Mouse (Mus musculus) bone marrow macrophage, adult 2 months (primary cell): ENCODE measurements around the gene Tshz3. TPM values are rescaled to one million over a fixed set of nuclear protein-coding genes. Genes with fewer than 3 reads are reported as not detected.

Experiments
- H3K27ac ChIP-seq: 2 replicates; pipeline ENCODE4 v1.5.1; 2012; ENCODE audit warnings: low read depth, low read length; ENCODE audit not compliant: insufficient read depth
- H3K4me1 ChIP-seq: 2 replicates; pipeline ENCODE4 v1.6.1; 2012; ENCODE audit warnings: low read length; ENCODE audit not compliant: control insufficient read depth, insufficient read depth
- H3K4me3 ChIP-seq: 2 replicates; pipeline ENCODE4 v1.5.1; 2012; ENCODE audit warnings: mild to moderate bottlenecking, low read length, moderate library complexity; ENCODE audit not compliant: insufficient read depth
- CTCF ChIP-seq: IDR thresholded peaks from 2 replicates; pipeline ENCODE4 v1.5.1; 2012; ENCODE audit warnings: low read depth, mild to moderate bottlenecking, low read length, moderate library complexity
- POLR2A ChIP-seq: IDR thresholded peaks from 2 replicates; pipeline ENCODE4 v1.6.1; 2012; ENCODE audit warnings: mild to moderate bottlenecking, low read depth, low read length, borderline replicate concordance
- polyA plus RNA-seq: library from polyadenylated mRNA; stranded (reverse); fragments of >200 nt; gene quantifications from 2 replicates; pipeline ENCODE4 v1.2.4, GENCODE M21; 2012; ENCODE audit not compliant: missing spikeins, insufficient read depth, insufficient read length

The Tshz3 gene
- polyA plus RNA-seq, 1 experiment, result 0.21 TPM

- Histone ChIP-seq H3K27ac (no peak overlapping the region), H3K4me1 (no peaks in the 10 kb centered on the region), H3K4me3 (no peak overlapping the region)
- TF ChIP-seq CTCF (no peak), POLR2A (no peak)
Measured at GRCm38 (mm10) chr7:36773086-36773485, 75.2 kb downstream of the Tshz3 start.

- H3K4me1 ChIP-seq, result no peaks in the 10 kb centered on the region
- no peak overlapping the region for H3K4me3 ChIP-seq
- TF ChIP-seq CTCF (no peak), POLR2A (no peak)
- H3K27ac ChIP-seq, result no peak overlapping the region
Measured at GRCm38 (mm10) chr7:36776956-36777355, 79.0 kb downstream of the Tshz3 start.

GRCm38 (mm10) chr7:36778456-36778855 lies 80.5 kb downstream of the Tshz3 start:
- TF ChIP-seq CTCF, result no peak
- Histone ChIP-seq H3K4me1 (no peaks in the 10 kb centered on the region), H3K27ac (no peak overlapping the region), H3K4me3 (no peak overlapping the region)

GRCm38 (mm10) chr7:36784243-36784773 lies 86.4 kb downstream of the Tshz3 start:
- H3K4me1 ChIP-seq, result no peaks in the 10 kb centered on the region
- no peak overlapping the region for H3K27ac ChIP-seq
- H3K4me3 ChIP-seq, result no peak overlapping the region
- TF ChIP-seq CTCF (no peak), POLR2A (no peak)

GRCm38 (mm10) chr7:36786713-36787421 lies 88.9 kb downstream of the Tshz3 start:
- Histone ChIP-seq H3K4me1 (no peaks in the 10 kb centered on the region), H3K4me3 (no peak overlapping the region), H3K27ac (no peak overlapping the region)
- TF ChIP-seq CTCF (no peak), POLR2A (no peak)

- no peak overlapping the region for H3K4me3 ChIP-seq
- no peak overlapping the region for H3K27ac ChIP-seq
- TF ChIP-seq CTCF (no peak), POLR2A (no peak)
- no peaks in the 10 kb centered on the region for H3K4me1 ChIP-seq
Measured at GRCm38 (mm10) chr7:36796392-36797187, 98.7 kb downstream of the Tshz3 start.
